Mouse (Mus musculus): ENCODE measurements around the gene Chrnb1.

DNA sequence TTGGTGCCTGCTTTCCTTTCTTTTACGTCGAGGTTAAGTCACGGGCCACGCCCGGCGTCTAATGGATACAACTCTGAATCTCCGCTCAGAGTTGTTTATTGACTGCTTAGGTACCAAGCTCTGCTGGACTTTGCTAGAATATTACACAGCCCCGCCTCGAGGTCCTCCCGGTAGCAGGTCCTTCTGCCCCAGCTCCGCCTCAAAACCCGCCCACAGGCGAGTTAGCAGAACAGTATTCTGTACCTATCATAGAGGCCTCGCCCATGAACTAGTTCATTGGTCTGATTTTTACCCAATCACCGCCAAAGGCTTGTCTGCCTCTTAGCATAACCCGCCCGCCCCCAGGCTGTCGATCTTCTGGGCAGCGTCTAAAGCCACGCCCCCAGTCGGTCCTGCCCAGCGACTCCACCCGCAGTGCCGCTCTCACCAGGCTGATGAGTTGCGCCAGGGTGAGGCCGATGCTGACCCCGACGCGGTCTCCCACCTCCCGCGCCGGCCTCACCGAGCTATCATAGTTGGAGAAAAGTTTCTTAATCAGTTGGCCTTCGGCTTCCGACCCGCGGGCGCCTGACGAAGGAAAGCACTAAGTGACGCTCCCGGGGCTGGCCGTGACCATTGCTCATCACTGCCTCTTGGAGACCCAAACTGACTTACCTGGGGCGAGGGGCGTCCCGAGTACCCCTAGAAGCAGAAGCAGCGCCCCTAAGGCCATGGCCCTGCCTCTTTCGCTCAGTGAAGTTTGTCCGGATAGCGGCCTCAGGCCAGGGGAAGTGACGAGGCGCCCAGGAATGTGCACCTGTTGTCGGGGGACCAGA is at the start of gene Chrnb1:
- TF ChIP-seq CTCF (IDR thresholded peaks at IDR 0.05; ENCODE audit: low read depth): peak; percentile 21; the same call in 1 of the 2 replicates
- no peak for TF ChIP-seq EP300 (optimal IDR thresholded peaks at IDR 0.05)

Measured in stomach, postnatal 0 days (tissue).